Mouse (Mus musculus) embryonic facial prominence, embryonic 15.5 days (tissue): ENCODE results near the gene Thsd4. TPM values are rescaled to one million over a fixed set of nuclear protein-coding genes. Genes with fewer than 3 reads are reported as not detected.
A peak's percentile ranks its signal among the peaks of the same experiment; 100 is the strongest.
"Not testable (repeated sequence)": the region's sequence is repeated elsewhere in the genome, so short reads cannot be mapped to it uniquely, and the experiment has no call there.

ENCODE experiments used
- ATAC-seq: fragments of 200-750 bp; cut with Nextera tagmentation; 2 replicates; pipeline ENCODE4 v1.8.0; 2017; ENCODE audit warnings: low read depth, moderate TSS enrichment; ENCODE audit not compliant: insufficient number of reproducible peaks, low FRiP score, low TSS enrichment
- H3K27ac ChIP-seq: fragments of 300-500 bp; sonication (generic); replicated peaks from 2 replicates; pipeline ENCODE4 v1.5.1; 2015; ENCODE audit warnings: mild to moderate bottlenecking, inconsistent platforms
- H3K27me3 ChIP-seq: fragments of 300-500 bp; sonication (generic); 2 replicates; pipeline ENCODE4 v1.6.1; 2015; ENCODE audit warnings: inconsistent platforms
- H3K36me3 ChIP-seq: fragments of 300-500 bp; sonication (generic); 2 replicates; pipeline ENCODE4 v1.6.1; 2015; ENCODE audit warnings: mild to moderate bottlenecking, inconsistent platforms
- H3K4me1 ChIP-seq: fragments of 300-500 bp; sonication (generic); 2 replicates; pipeline ENCODE4 v1.6.1; 2015; ENCODE audit warnings: inconsistent platforms
- H3K4me2 ChIP-seq: fragments of 300-500 bp; sonication (generic); replicated peaks from 2 replicates; pipeline ENCODE4 v1.6.1; 2015; ENCODE audit warnings: mild to moderate bottlenecking, inconsistent platforms
- H3K4me3 ChIP-seq: fragments of 300-500 bp; sonication (generic); replicated peaks from 2 replicates; pipeline ENCODE4 v1.5.1; 2015; ENCODE audit warnings: mild to moderate bottlenecking, inconsistent platforms
- H3K9ac ChIP-seq: fragments of 300-500 bp; sonication (generic); 2 replicates; pipeline ENCODE4 v1.6.1; 2015; ENCODE audit warnings: inconsistent platforms
- H3K9me3 ChIP-seq: fragments of 300-500 bp; sonication (generic); replicated peaks from 2 replicates; pipeline ENCODE4 v1.6.1; 2016; ENCODE audit warnings: inconsistent platforms
- WGBS: fragments of 180-500 bp; shearing (Covaris S2); methylation state at CpG from one replicate; pipeline ENCODE4 v1.1.7; 2015; 5-methylcytosine and 5-hydroxymethylcytosine counted together
- polyA plus RNA-seq: library from polyadenylated mRNA; unstranded; fragments of >200 nt; fragmentation: Nextera tagmentation; extraction: Ambion mirVana; gene quantifications from 2 replicates; pipeline ENCODE4 v1.2.1, GENCODE M21; 2015

Thsd4 gene
- polyA plus RNA-seq, 1 experiment from 2014 or later = 26.0 TPM

GRCm38 (mm10) chr9:60279556-60279955, 242.3 kb downstream of the Thsd4 start:
- no peak overlapping the region for H3K4me3 ChIP-seq
- no peaks in the 10 kb centered on the region for H3K27me3 ChIP-seq
- H3K9ac ChIP-seq = no peak overlapping the region
- 85% methylated on average over 6 of the region's 6 CpGs for WGBS
- H3K4me1 ChIP-seq = 0 out of 2 replicates have a peak, but pooled peaks cover 9% of the 10 kb centered on the region
- no peak for ATAC-seq
- H3K9me3 ChIP-seq = no peaks in the 10 kb centered on the region
- no peaks in the 10 kb centered on the region for H3K36me3 ChIP-seq
- H3K27ac ChIP-seq = no peak overlapping the region
- no peak overlapping the region for H3K4me2 ChIP-seq

DNA sequence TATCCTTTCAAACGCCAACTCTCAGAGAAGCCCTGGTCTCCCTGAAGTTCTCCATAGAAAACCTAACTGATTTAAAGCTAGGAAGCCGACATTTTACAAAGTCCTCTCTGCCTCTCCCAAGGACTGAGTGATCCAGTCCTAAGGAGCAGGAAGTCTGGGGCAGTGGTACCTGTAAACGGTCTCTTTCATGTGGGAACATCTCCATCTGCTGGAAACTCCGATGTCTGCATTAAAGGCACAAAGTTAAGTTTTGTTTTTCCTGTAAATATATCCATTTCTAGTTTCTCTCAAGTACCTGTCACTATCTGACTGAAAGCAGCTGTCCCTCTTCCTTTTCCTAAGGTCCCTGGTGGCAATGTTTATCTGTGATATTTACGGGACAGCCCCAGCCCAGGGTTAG, 245.5 kb downstream of the Thsd4 start:
- WGBS = 36% methylated on average over 5 of the region's 5 CpGs
- Histone ChIP-seq H3K36me3 (no peaks in the 10 kb centered on the region), H3K4me1 (0 out of 2 replicates have a peak, but pooled peaks cover 4% of the 10 kb centered on the region), H3K4me2 (no peak overlapping the region), H3K9ac (no peak overlapping the region), H3K27me3 (no peaks in the 10 kb centered on the region), H3K4me3 (no peak overlapping the region), H3K27ac (no peak overlapping the region), H3K9me3 (no peaks in the 10 kb centered on the region)
- no peak for ATAC-seq

DNA sequence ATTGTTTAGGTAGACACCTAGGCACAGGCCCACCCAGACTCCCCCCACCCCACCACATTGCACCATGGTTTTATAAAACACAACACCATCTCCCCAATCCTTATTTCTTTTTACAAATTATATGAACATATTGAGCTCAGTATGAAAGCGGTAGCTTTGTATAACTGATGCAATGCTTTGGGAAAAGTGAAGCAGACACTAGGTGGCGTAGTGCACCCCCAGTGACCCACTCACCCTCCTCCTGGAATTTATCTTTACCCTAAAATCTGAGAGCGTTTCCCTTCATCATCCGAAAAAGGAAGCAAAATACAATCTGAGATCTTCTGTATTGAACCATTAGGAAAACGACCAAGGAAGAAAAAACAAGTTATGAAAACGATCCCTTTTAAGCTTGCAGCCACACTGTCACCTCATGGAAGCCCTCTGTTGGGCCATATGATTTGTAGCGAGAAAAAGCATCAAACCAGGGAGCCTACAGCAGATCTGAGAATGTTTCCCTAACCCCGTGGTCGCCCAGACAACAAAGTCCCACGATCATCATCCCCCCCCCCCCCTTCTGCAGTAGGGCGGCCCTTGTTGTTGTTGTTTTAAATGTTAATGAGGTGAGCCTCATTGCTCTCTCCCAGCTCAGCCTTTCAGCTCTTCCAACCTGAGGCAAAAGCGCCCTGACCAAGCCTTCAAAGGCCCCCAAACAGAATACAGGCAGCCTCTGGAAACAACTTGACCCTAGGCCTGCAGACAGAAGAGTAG, 246.3 kb downstream of the Thsd4 start:
- H3K9ac ChIP-seq = no peak overlapping the region
- H3K9me3 ChIP-seq = no peaks in the 10 kb centered on the region
- no peaks in the 10 kb centered on the region for H3K36me3 ChIP-seq
- H3K4me1 ChIP-seq = 0 out of 2 replicates have a peak, but pooled peaks cover 4% of the 10 kb centered on the region
- 25% methylated on average over 12 of the region's 12 CpGs for WGBS
- H3K27ac ChIP-seq = no peak overlapping the region
- H3K27me3 ChIP-seq = no peaks in the 10 kb centered on the region
- no peak overlapping the region for H3K4me3 ChIP-seq
- no peak overlapping the region for H3K4me2 ChIP-seq
- no peak for ATAC-seq

- WGBS = 71% methylated on average over 4 of the region's 4 CpGs
- H3K36me3 ChIP-seq = no peaks in the 10 kb centered on the region
- no peak overlapping the region for H3K4me3 ChIP-seq
- no peak overlapping the region for H3K4me2 ChIP-seq
- no peak overlapping the region for H3K27ac ChIP-seq
- ATAC-seq = no peak
- no peaks in the 10 kb centered on the region for H3K27me3 ChIP-seq
- H3K4me1 ChIP-seq = 0 out of 2 replicates have a peak, but pooled peaks cover 4% of the 10 kb centered on the region
- no peak overlapping the region for H3K9ac ChIP-seq
- H3K9me3 ChIP-seq = no peaks in the 10 kb centered on the region
Measured at GRCm38 (mm10) chr9:60274503-60274902, 247.3 kb downstream of the Thsd4 start.

GRCm38 (mm10) chr9:60272345-60272744, 249.5 kb downstream of the Thsd4 start:
- not testable (repeated sequence) for H3K27me3 ChIP-seq, ATAC-seq, H3K9me3 ChIP-seq, H3K9ac ChIP-seq, H3K36me3 ChIP-seq, H3K4me3 ChIP-seq, H3K27ac ChIP-seq, H3K4me2 ChIP-seq, H3K4me1 ChIP-seq
- whole genome bisulfite sequencing = 84% methylated on average over 8 of the region's 8 CpGs

- H3K9ac ChIP-seq = no peak overlapping the region
- H3K27ac ChIP-seq = no peak overlapping the region
- H3K4me2 ChIP-seq = no peak overlapping the region
- no peaks in the 10 kb centered on the region for H3K9me3 ChIP-seq
- ATAC-seq = no peak
- peaks cover 2% of the 10 kb centered on the region; the same call in 1 of the 2 replicates for H3K4me1 ChIP-seq
- no peak overlapping the region for H3K4me3 ChIP-seq
- WGBS = 75% methylated on average over 2 of the region's 2 CpGs
- no peaks in the 10 kb centered on the region for H3K36me3 ChIP-seq
- H3K27me3 ChIP-seq = no peaks in the 10 kb centered on the region
Measured at GRCm38 (mm10) chr9:60271940-60272339, 249.9 kb downstream of the Thsd4 start.

DNA sequence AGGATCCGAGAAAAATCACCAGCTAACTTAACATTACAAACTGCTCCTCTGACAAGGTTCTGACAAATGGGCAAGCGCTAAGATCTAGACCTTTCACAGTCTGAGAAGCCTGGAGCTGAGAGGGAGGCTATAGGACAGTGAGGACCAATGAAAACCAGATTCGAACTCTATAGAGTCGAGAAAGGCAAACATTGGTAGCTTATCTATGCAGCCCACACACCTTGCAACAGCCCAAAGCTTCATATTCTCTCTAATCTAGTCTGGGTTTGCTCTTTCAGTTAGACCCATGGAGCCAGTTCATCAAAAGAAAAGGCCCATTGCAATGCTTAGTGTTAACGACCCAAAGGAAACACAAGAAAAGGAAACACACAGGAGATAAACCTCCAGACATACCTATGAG, 252.0 kb downstream of the Thsd4 start:
- Histone ChIP-seq H3K4me2 (no peak overlapping the region), H3K9ac (no peak overlapping the region), H3K27me3 (no peaks in the 10 kb centered on the region), H3K27ac (no peak overlapping the region), H3K9me3 (no peaks in the 10 kb centered on the region), H3K4me1 (peaks cover 13% of the 10 kb centered on the region), H3K4me3 (no peak overlapping the region), H3K36me3 (no peaks in the 10 kb centered on the region)
- no peak for ATAC-seq
- 83% methylated on average over 5 of the region's 5 CpGs for WGBS

DNA sequence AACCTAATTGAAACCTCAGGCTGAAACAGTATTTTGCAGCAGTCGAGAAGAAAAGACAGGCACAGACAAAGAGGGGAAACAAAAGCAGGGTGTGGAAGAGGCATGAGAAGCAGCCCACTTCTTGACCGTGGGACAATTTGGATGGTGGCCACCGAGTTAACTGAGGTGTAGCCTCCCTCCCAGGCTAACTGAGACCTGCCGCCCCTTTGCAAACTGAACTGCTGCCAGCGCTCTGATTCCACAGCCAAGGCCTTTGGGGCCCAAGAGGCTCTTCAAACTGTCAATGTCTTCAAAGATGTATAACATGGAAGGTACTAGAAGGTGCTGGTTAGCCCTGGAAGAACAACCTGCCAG, 254.6 kb downstream of the Thsd4 start:
- Histone ChIP-seq H3K4me2 (no peak overlapping the region), H3K27me3 (no peaks in the 10 kb centered on the region), H3K4me1 (peaks cover 17% of the 10 kb centered on the region), H3K27ac (no peak overlapping the region), H3K9ac (no peak overlapping the region), H3K9me3 (no peaks in the 10 kb centered on the region), H3K36me3 (no peaks in the 10 kb centered on the region), H3K4me3 (no peak overlapping the region)
- no peak for ATAC-seq
- WGBS = 62% methylated on average over 5 of the region's 5 CpGs

DNA sequence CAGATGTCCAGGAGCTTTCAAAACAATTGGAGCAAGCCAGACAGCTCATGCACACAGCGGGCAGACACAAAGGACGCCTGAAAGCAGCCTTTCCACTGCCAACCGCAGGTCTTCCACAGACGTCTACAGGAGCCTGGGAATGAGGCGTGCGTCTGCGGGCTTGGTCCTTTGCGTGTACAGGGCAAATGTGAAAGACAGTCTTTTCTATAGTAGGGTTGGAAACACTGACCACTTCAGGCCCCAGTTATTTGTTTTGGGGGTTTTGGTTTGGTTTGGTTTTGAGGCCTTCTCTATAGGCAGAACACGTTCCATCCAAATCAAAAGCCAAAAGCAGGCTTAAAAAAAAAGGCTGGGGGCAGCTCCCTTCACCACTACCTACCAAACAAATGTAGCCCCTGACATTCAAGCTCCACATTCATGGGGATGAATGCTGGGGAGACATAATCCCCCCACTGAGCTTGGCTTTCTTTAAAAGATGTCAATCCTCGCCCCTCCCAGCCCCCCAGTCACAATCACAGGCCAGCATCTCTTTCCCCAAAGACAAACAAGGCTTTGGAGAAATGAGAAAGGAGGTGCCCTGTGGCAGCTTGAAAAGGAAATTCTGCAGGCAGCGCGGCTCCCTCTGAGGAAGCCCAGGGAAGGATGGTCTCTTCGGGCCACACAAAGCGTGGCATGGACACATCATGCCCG, 255.1 kb downstream of the Thsd4 start:
- Histone ChIP-seq H3K4me1 (peaks cover 17% of the 10 kb centered on the region), H3K4me2 (no peak overlapping the region), H3K27ac (no peak overlapping the region), H3K9me3 (no peaks in the 10 kb centered on the region), H3K36me3 (no peaks in the 10 kb centered on the region), H3K9ac (no peak overlapping the region), H3K27me3 (no peaks in the 10 kb centered on the region), H3K4me3 (no peak overlapping the region)
- WGBS = 74% methylated on average over 15 of the region's 15 CpGs
- no peak for ATAC-seq

DNA sequence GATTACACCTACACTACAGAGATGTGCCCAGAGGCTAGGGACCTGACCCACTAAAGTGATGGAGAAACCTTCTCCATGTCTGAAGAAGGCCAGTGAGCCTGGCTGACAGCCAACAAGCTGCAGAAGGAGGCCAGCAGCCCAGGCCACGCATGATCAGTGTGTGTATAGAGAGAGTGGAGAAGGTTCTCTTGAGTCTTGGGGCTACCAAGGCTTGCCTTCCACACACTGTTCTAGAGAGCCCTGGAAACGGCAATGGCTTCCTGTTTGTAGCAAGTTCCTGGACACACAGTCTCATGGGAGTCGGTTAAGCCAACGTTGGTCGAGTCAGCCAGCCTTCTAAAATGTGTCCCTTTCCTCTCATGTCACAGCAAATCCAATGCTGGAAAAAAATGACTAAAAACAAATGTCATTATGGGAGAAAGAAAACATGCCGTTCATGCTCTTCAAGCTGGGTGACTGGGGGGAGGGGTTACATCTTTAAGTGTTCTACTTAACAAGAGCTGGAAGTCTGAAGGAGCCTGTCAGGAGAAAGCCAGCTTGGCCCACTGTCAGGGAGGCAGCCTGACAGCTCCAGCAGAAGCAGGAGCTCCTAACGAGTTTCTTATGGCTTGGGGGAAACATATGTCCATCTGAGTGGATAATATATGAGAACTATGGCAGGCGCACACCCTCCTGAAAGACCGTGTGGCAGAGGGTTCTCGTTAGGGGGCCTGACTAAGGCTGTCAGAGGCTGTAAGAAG, 257.1 kb downstream of the Thsd4 start:
- ATAC-seq = peak; percentile 66
- no peaks in the 10 kb centered on the region for H3K36me3 ChIP-seq
- WGBS = 27% methylated on average over 10 of the region's 10 CpGs
- H3K4me1 ChIP-seq = peaks cover 17% of the 10 kb centered on the region
- no peak overlapping the region for H3K9ac ChIP-seq
- H3K27ac ChIP-seq = peak overlapping the region; percentile 78
- H3K27me3 ChIP-seq = no peaks in the 10 kb centered on the region
- H3K4me2 ChIP-seq = no peak overlapping the region
- no peak overlapping the region for H3K4me3 ChIP-seq
- no peaks in the 10 kb centered on the region for H3K9me3 ChIP-seq

GRCm38 (mm10) chr9:60262515-60263140, 259.2 kb downstream of the Thsd4 start:
- H3K27ac ChIP-seq = no peak overlapping the region
- H3K9ac ChIP-seq = no peak overlapping the region
- no peaks in the 10 kb centered on the region for H3K36me3 ChIP-seq
- no peak overlapping the region for H3K4me3 ChIP-seq
- peaks cover 17% of the 10 kb centered on the region for H3K4me1 ChIP-seq
- no peak for ATAC-seq
- no peaks in the 10 kb centered on the region for H3K27me3 ChIP-seq
- H3K4me2 ChIP-seq = no peak overlapping the region
- no peaks in the 10 kb centered on the region for H3K9me3 ChIP-seq
- WGBS = 77% methylated on average over 6 of the region's 6 CpGs
